Mouse (Mus musculus): ENCODE measurements around the gene Slc19a2. TPM values are rescaled to one million over a fixed set of nuclear protein-coding genes. Genes with fewer than 3 reads are reported as not detected.

Gene Slc19a2
- polyA plus RNA-seq, 1 experiment, result 14.7 TPM

DNA sequence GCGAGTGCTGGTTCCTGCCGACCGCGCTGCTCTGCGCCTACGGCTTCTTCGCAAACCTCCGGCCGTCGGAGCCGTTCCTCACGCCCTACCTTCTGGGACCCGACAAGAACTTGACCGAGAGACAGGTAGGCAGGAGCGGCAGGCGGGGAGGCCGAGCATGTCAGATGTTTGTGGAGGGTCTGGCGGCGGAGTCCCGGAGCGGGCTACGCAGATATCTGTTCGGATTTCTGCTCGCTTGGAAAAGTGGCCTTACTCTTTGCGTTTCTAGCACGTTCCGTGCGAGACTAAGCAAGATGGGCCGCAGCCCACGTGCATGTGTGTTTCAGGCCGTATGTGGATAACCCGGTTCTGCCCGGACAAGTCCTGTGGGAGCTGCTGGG is 476 bp downstream of the Slc19a2 start:
- TF ChIP-seq CTCF (IDR thresholded peaks at IDR 0.05; ENCODE audit: extremely low read depth, insufficient read depth, low read length) (no peak), POLR2A (IDR thresholded peaks at IDR 0.05; ENCODE audit: extremely low read depth, insufficient read depth, low read length) (no peak)
- Histone ChIP-seq H3K4me3 (ENCODE audit: insufficient read depth, low read length) (peak overlapping the region; percentile 45), H3K4me1 (ENCODE audit: control insufficient read depth, insufficient read depth, low read length) (no peaks in the 10 kb centered on the region), H3K27ac (ENCODE audit: insufficient read depth, low read length) (0 out of 2 replicates have a peak overlapping the region, but pooled peaks have one; percentile 18)

DNA sequence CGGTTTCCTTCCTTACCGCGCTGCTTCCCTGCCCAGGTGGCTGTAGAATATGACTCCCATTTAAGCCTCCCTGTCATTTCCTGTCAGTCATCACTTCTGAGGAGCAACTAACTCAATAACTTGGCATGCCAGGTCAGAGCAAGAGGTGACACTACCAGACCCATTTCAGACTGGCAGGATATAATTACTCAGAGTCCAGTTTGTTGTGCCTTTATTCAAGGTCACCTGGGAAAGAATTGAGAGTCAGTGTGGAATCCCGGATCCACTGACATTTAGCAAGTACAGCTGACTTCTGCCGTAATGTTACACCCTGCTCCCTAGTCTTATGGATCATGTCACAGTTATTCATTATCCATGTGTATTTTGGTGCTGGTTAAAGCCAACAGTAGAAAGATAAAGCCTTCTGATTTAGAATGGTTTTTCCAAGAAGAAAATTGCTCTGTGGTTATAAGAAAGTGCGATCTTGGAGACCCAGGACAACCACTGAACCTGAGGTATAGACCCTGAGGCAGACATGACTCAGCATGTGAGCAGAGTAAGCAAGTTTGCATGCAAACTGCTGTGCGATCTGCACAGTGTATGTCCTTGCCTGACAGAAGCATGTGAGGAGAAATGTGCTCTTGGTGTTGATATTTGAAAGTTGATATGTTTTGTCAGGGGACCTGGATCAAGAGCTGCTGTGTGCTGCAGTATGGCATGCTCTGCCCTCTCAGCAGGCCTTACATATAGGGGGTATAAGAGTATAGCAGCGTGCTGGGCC is 1.7 kb downstream of the Slc19a2 start:
- TF ChIP-seq POLR2A (IDR thresholded peaks at IDR 0.05; ENCODE audit: extremely low read depth, insufficient read depth, low read length) (no peak), CTCF (IDR thresholded peaks at IDR 0.05; ENCODE audit: extremely low read depth, insufficient read depth, low read length) (no peak)
- H3K27ac ChIP-seq (ENCODE audit: insufficient read depth, low read length), result no peak overlapping the region
- no peaks in the 10 kb centered on the region for H3K4me1 ChIP-seq (ENCODE audit: control insufficient read depth, insufficient read depth, low read length)
- H3K4me3 ChIP-seq (ENCODE audit: insufficient read depth, low read length), result peak overlapping the region; percentile 45

DNA sequence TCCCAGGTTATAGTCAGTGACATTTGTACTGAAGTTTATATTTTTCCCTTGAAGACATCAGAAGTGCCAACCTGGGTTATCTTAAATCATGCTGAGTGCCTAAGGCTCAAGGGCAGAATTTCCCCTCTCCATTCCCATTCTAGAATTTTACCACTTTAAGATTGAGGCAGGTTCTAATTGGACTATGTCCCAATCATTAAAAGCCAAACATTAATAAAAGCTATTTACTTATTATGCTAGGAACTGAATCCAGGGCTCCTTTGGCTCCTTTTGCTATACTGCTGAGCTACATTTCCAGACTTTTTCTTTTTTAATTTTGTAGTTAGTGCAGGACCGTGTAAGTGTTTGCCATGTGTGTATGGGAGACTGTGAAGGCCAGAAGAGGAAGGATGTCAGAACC is 2.6 kb downstream of the Slc19a2 start:
- no peak overlapping the region for H3K27ac ChIP-seq (ENCODE audit: insufficient read depth, low read length)
- no peak overlapping the region; the same call in 1 of the 2 replicates for H3K4me3 ChIP-seq (ENCODE audit: insufficient read depth, low read length)
- H3K4me1 ChIP-seq (ENCODE audit: control insufficient read depth, insufficient read depth, low read length), result no peaks in the 10 kb centered on the region
- no peak for TF ChIP-seq POLR2A (IDR thresholded peaks at IDR 0.05; ENCODE audit: extremely low read depth, insufficient read depth, low read length)

DNA sequence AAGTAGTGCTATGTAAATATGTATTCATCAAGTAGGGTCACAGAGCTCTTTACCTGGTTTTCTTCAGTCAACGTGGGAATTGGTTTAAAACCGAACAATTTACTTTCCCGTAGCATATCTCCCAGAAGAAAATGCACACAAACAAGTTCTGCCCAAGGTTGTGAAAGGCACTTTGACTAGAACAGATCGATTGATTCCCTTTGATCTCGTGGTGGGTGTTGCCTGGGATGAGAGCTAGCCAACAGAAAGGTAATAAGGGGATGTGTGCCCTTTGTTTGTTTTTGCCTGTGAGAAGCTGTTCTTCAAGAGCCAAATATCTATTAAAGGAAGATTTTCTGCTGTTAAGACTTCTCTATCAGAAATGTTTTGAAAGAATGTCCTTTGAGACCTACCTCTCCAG is 3.7 kb downstream of the Slc19a2 start:
- Histone ChIP-seq H3K27ac (ENCODE audit: insufficient read depth, low read length) (no peak overlapping the region), H3K4me3 (ENCODE audit: insufficient read depth, low read length) (no peak overlapping the region)
- TF ChIP-seq POLR2A (IDR thresholded peaks at IDR 0.05; ENCODE audit: extremely low read depth, insufficient read depth, low read length) (no peak), CTCF (IDR thresholded peaks at IDR 0.05; ENCODE audit: extremely low read depth, insufficient read depth, low read length) (no peak)

GRCm38 (mm10) chr1:164254836-164255235 is 6.0 kb downstream of the Slc19a2 start:
- Histone ChIP-seq H3K4me3 (ENCODE audit: insufficient read depth, low read length) (no peak overlapping the region), H3K27ac (ENCODE audit: insufficient read depth, low read length) (no peak overlapping the region), H3K4me1 (ENCODE audit: control insufficient read depth, insufficient read depth, low read length) (no peaks in the 10 kb centered on the region)
- TF ChIP-seq POLR2A (IDR thresholded peaks at IDR 0.05; ENCODE audit: extremely low read depth, insufficient read depth, low read length) (no peak), CTCF (IDR thresholded peaks at IDR 0.05; ENCODE audit: extremely low read depth, insufficient read depth, low read length) (no peak)

More for the DNA sequence above, 3.7 kb downstream of the Slc19a2 start:
- H3K4me1 ChIP-seq (ENCODE audit: control insufficient read depth, insufficient read depth, low read length), result no peaks in the 10 kb centered on the region

DNA sequence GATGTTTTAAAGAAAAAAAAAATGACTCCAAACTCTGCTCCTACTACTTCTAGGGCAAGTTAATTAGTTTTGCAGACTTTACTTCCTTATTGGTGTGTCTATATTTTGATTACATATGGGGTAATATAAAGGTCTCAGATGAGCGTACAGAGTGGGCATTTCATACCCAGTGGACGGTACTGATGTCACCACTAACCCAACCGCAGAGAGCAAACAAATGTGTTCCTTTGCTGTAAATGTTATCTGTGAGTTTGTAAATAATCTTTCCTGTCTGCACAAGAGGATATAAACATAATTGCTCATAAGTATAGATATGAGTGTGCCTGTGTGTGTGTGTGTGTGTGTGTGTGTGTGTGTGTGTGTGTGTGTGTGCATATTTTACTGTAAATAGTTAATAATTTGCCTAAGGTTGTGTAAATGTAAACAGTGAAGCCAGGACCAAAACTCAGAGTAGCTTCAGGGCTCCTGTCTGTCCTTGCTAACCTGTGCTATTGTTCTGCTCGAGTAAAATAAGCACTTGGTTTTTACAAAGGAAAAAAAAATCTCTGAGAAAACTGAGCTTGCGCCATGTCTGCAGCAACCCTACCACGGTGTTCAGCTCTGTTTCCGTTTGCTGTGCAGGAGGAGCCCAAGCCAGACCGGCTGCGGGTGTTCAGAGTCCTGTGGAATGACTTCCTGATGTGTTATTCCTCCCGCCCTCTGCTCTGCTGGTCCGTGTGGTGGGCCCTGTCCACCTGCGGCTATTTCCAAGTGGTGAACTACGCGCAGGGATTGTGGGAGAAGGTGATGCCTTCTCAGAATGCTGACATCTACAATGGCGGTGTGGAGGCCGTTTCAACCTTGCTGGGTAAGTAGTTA is 11.6 kb downstream of the Slc19a2 start:
- Histone ChIP-seq H3K4me3 (ENCODE audit: insufficient read depth, low read length) (no peak overlapping the region), H3K4me1 (ENCODE audit: control insufficient read depth, insufficient read depth, low read length) (no peaks in the 10 kb centered on the region), H3K27ac (ENCODE audit: insufficient read depth, low read length) (no peak overlapping the region)
- TF ChIP-seq CTCF (IDR thresholded peaks at IDR 0.05; ENCODE audit: extremely low read depth, insufficient read depth, low read length) (no peak), POLR2A (IDR thresholded peaks at IDR 0.05; ENCODE audit: extremely low read depth, insufficient read depth, low read length) (no peak)

DNA sequence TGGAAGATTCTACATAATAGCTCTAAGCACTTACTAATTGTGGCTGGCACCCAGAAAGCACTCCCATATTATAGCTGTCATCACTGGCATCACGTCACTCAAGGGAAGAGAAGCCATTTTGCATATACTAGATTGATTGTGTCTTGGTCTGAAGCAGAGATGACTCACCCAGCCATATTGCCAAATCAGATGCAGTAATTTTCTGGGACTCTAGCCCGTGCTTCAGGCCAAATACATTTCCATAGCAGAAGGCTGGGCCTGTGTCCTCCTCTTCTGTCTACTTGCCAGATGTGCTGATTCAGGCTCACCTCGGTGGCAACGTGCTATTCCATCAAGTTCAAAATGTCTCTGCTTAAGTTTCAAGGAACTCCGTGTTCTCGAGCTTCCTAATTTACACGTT is 12.7 kb downstream of the Slc19a2 start:
- TF ChIP-seq POLR2A (IDR thresholded peaks at IDR 0.05; ENCODE audit: extremely low read depth, insufficient read depth, low read length) (no peak), CTCF (IDR thresholded peaks at IDR 0.05; ENCODE audit: extremely low read depth, insufficient read depth, low read length) (no peak)
- Histone ChIP-seq H3K27ac (ENCODE audit: insufficient read depth, low read length) (no peak overlapping the region), H3K4me1 (ENCODE audit: control insufficient read depth, insufficient read depth, low read length) (no peaks in the 10 kb centered on the region), H3K4me3 (ENCODE audit: insufficient read depth, low read length) (no peak overlapping the region)

GRCm38 (mm10) chr1:164270941-164271340 is 22.1 kb downstream of the Slc19a2 start:
- Histone ChIP-seq H3K4me1 (ENCODE audit: control insufficient read depth, insufficient read depth, low read length) (no peaks in the 10 kb centered on the region), H3K4me3 (ENCODE audit: insufficient read depth, low read length) (no peak overlapping the region), H3K27ac (ENCODE audit: insufficient read depth, low read length) (no peak overlapping the region)
- TF ChIP-seq POLR2A (IDR thresholded peaks at IDR 0.05; ENCODE audit: extremely low read depth, insufficient read depth, low read length) (no peak), CTCF (IDR thresholded peaks at IDR 0.05; ENCODE audit: extremely low read depth, insufficient read depth, low read length) (no peak)

GRCm38 (mm10) chr1:164273659-164274058 is 24.8 kb downstream of the Slc19a2 start:
- TF ChIP-seq POLR2A (IDR thresholded peaks at IDR 0.05; ENCODE audit: extremely low read depth, insufficient read depth, low read length) (no peak), CTCF (IDR thresholded peaks at IDR 0.05; ENCODE audit: extremely low read depth, insufficient read depth, low read length) (no peak)
- H3K4me3 ChIP-seq (ENCODE audit: insufficient read depth, low read length), result no peak overlapping the region
- H3K4me1 ChIP-seq (ENCODE audit: control insufficient read depth, insufficient read depth, low read length), result no peaks in the 10 kb centered on the region
- no peak overlapping the region for H3K27ac ChIP-seq (ENCODE audit: insufficient read depth, low read length)
